Mouse (Mus musculus): ENCODE results near the gene AC109138.7.

- no peak for TF ChIP-seq CTCF (IDR thresholded peaks at IDR 0.05; ENCODE audit: low read depth)
- no peak for TF ChIP-seq EP300 (IDR thresholded peaks at IDR 0.05; ENCODE audit: low read depth)
These were observed 47.0 kb downstream of the AC109138.7 start for GRCm38 (mm10) chr19:4261038-4261698.

All from liver, embryonic 14.5 days (tissue).